Mouse (Mus musculus) thymus, postnatal 36 days (tissue): Measurements from ENCODE around the gene Spcs3.

ENCODE experiments used
- DNase-seq, 2 experiments: peaks; one replicate each; pipeline ENCODE4 v3.0.0; 2022; ENCODE audit warnings: mixed read lengths in 2 of 2

Spcs3 gene

GRCm38 (mm10) chr8:54507428-54508095 lies 22.2 kb downstream of the Spcs3 start:
- peak; percentile 41 to 59 for DNase-seq

DNA sequence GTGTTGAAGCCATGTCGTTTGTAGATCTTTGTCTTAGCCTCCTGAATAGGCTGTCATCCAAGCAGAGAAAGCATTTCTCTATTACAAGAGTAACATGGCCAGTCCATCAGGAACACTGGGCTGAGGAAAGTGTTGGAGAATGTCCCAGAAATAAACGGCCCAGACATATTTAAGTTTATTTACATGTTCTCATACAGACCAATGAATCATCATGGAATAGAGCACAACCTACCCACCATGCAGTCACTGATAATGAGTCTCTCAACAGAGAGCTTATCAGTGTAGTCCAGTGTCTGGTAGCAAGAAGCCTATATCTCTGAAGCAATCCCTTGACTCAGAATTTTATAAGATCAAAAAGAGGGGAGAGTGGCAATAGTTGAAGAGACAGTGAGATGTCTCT lies 24.7 kb downstream of the Spcs3 start:
- DNase-seq: no peak

DNA sequence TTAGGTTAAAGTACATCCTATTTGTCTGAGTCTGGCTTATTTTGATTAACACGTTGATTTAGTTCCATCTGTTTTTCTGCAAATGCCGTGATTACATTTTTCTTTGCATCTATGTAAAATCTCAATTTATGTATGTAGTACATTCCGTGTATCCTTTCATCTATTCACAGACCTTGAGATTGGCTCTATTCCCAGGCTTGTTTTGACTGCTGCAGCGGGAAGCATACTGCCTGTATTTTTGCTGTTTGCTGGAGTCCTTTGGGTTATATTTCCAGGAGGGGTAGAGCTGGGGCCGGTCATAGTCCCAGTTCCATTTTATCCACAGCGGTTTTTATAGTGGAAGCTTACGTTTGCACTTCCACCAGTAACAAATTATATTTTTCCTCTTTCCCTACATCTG lies 26.7 kb downstream of the Spcs3 start:
- no peak for DNase-seq

DNA sequence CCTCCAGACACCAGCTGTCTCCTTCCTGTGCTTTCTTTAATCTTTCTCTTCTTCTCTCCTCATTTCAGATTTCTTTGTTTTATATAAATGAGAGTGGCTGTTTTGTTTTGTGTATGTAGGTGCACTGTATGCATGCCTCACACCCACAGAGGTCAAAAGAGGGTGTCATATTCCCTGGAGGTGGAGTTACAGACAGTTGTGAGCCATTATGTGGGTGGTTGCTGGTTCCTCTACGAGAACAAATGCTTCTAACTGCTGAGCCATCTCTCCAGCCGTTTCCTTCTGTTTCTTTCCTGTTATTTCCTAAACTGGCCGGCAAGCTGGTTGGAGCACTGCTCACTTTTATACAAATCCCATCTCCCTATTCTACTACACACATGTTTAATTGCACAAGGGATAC lies 35.9 kb downstream of the Spcs3 start:
- no peak for DNase-seq

GRCm38 (mm10) chr8:54493110-54493509 lies 36.7 kb downstream of the Spcs3 start:
- no peak for DNase-seq

- DNase-seq: no peak
These were observed 37.9 kb downstream of the Spcs3 start for GRCm38 (mm10) chr8:54491934-54492333.

GRCm38 (mm10) chr8:54491057-54491690 lies 38.6 kb downstream of the Spcs3 start:
- no peak for DNase-seq

DNA sequence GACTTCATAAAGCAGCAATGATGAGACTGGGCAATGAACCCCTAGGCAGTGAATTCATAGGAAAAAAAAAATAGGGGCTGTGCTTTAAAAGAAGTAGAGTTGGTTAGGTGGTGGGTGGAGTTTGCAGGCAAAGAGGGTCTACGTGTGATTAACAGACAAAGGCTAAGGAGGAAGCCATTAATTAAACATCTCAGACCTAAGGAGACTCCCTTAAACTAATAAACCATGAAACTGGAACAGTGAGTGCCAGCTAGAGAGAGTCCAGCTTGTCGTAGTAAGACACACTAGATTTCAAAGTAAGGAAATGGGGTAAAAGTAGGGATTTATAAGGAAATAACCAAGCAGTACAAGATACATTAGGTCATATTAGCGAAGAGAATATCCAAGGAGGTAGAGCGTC lies 41.4 kb downstream of the Spcs3 start:
- DNase-seq: no peak

- DNase-seq: no peak
These were observed 43.1 kb downstream of the Spcs3 start for GRCm38 (mm10) chr8:54486555-54487273.
